In genomic region chr15:25358680-25359097, GRCm38 (mm10) we compare ENCODE assay signal across 9 mouse cellular contexts. TPM values are rescaled to one million over a fixed set of nuclear protein-coding genes. Genes with fewer than 3 reads are reported as not detected.
DNase-seq lines count a peak whose midpoint lies in the region; ATAC-seq lines count a peak whose summit lies in the region.
"Had no signal": no experiment of that assay in that cellular context is flagged by ENCODE, and none has a peak within 500 bp of the region (broad histone marks: within the 10 kb centered on the region; RNA-seq: fewer than 3 reads in every experiment).

No protein-coding gene starts in this region.

- ATAC-seq in heart, embryonic 12.5 days (ENCODE audit: insufficient number of reproducible peaks, low FRiP score), result no peak
- ATAC-seq in lung, embryonic 16.5 days (ENCODE audit: low read depth), result no peak
- ATAC-seq in hindbrain, embryonic 16.5 days, result peak; percentile 70
- ATAC-seq in liver, embryonic 11.5 days (replicated peaks; ENCODE audit: low FRiP score), result no peak

- H3K9ac ChIP-seq in heart, embryonic 12.5 days, result no peak overlapping the region
- H3K9ac ChIP-seq in lung, embryonic 16.5 days (ENCODE audit: low read length), result no peak overlapping the region
- peak overlapping the region; percentile 50; the same call in 1 of the 2 replicates for H3K9ac ChIP-seq in hindbrain, embryonic 16.5 days (ENCODE audit: low read depth, low read length)
- no peak overlapping the region for H3K9ac ChIP-seq in liver, embryonic 11.5 days (ENCODE audit: low read depth, low read length)

- DNase-seq in heart, embryonic 10.5 days (ENCODE audit: low spot score), result no peak
- DNase-seq in lung, postnatal 4 days, result no peak
- peak; percentile 55 for DNase-seq in right cerebral cortex, postnatal 14 days
- no peak for DNase-seq in urinary bladder, postnatal 10 days (ENCODE audit: low spot score)
- no peak for DNase-seq in liver, embryonic 11.5 days (ENCODE audit: low spot score)
- DNase-seq: gastrocnemius, postnatal 36 days had no signal

- H3K36me3 ChIP-seq in heart, embryonic 12.5 days, result no peaks in the 10 kb centered on the region
- H3K36me3 ChIP-seq in heart, embryonic 10.5 days, result no peaks in the 10 kb centered on the region
- no peaks in the 10 kb centered on the region for H3K36me3 ChIP-seq in lung, embryonic 16.5 days (ENCODE audit: control insufficient read depth, insufficient read depth, low read length)
- no peaks in the 10 kb centered on the region for H3K36me3 ChIP-seq in hindbrain, embryonic 16.5 days (ENCODE audit: control insufficient read depth, insufficient read depth, low read length)
- no peaks in the 10 kb centered on the region for H3K36me3 ChIP-seq in liver, embryonic 11.5 days (ENCODE audit: control insufficient read depth, insufficient read depth, low read length)

- no peaks in the 10 kb centered on the region for H3K27me3 ChIP-seq in heart, embryonic 12.5 days (replicated peaks)
- no peaks in the 10 kb centered on the region for H3K27me3 ChIP-seq in heart, embryonic 10.5 days (ENCODE audit: insufficient read depth, poor library complexity, severe bottlenecking)
- no peaks in the 10 kb centered on the region for H3K27me3 ChIP-seq in lung, embryonic 16.5 days (ENCODE audit: control insufficient read depth, insufficient read depth, low read depth, low read length)
- no peaks in the 10 kb centered on the region for H3K27me3 ChIP-seq in hindbrain, embryonic 16.5 days (replicated peaks; ENCODE audit: control insufficient read depth, insufficient read depth, low read length)
- H3K27me3 ChIP-seq in liver, embryonic 11.5 days (replicated peaks; ENCODE audit: control insufficient read depth, insufficient read depth, low read length), result peaks cover 3% of the 10 kb centered on the region

- H3K4me3 ChIP-seq in heart, embryonic 12.5 days, result peak overlapping the region; percentile 35
- no peak overlapping the region; the same call in 1 of the 2 replicates for H3K4me3 ChIP-seq in heart, embryonic 10.5 days
- no peak overlapping the region for H3K4me3 ChIP-seq in lung, embryonic 16.5 days (ENCODE audit: low read length)
- H3K4me3 ChIP-seq in hindbrain, embryonic 16.5 days (ENCODE audit: low read length), result peak overlapping the region; percentile 20
- no peak overlapping the region for H3K4me3 ChIP-seq in liver, embryonic 11.5 days (ENCODE audit: low read depth, low read length)

- no peaks in the 10 kb centered on the region for H3K4me1 ChIP-seq in heart, embryonic 12.5 days (replicated peaks)
- H3K4me1 ChIP-seq in heart, embryonic 10.5 days, result no peaks in the 10 kb centered on the region
- H3K4me1 ChIP-seq in lung, embryonic 16.5 days (replicated peaks; ENCODE audit: control insufficient read depth, insufficient read depth, low read length), result no peaks in the 10 kb centered on the region
- peaks cover 16% of the 10 kb centered on the region for H3K4me1 ChIP-seq in hindbrain, embryonic 16.5 days (ENCODE audit: control insufficient read depth, insufficient read depth, low read depth, low read length)
- no peaks in the 10 kb centered on the region for H3K4me1 ChIP-seq in liver, embryonic 11.5 days (replicated peaks; ENCODE audit: control insufficient read depth, insufficient read depth, low read length)

- H3K9me3 ChIP-seq in heart, embryonic 12.5 days (replicated peaks), result no peaks in the 10 kb centered on the region
- H3K9me3 ChIP-seq in heart, embryonic 10.5 days, result no peaks in the 10 kb centered on the region
- H3K9me3 ChIP-seq in lung, embryonic 16.5 days (ENCODE audit: control insufficient read depth, low read length), result no peaks in the 10 kb centered on the region
- no peaks in the 10 kb centered on the region for H3K9me3 ChIP-seq in hindbrain, embryonic 16.5 days (ENCODE audit: control insufficient read depth, low read length)
- H3K9me3 ChIP-seq in liver, embryonic 11.5 days (ENCODE audit: control insufficient read depth, low read length), result no peaks in the 10 kb centered on the region

- H3K4me2 ChIP-seq in heart, embryonic 12.5 days, result peak overlapping the region; percentile 63
- H3K4me2 ChIP-seq in lung, embryonic 16.5 days (ENCODE audit: low read depth, low read length), result peak overlapping the region; percentile 40
- H3K4me2 ChIP-seq in hindbrain, embryonic 16.5 days (ENCODE audit: low read length), result peak overlapping the region; percentile 53
- H3K4me2 ChIP-seq in liver, embryonic 11.5 days, result no peak overlapping the region

- 41% methylated on average over 14 of the region's 14 CpGs for WGBS in heart, embryonic 12.5 days
- WGBS in heart, embryonic 10.5 days, result 52% methylated on average over 14 of the region's 14 CpGs
- 43% methylated on average over 14 of the region's 14 CpGs for WGBS in lung, embryonic 16.5 days
- WGBS in hindbrain, embryonic 16.5 days, result 39% methylated on average over 14 of the region's 14 CpGs
- WGBS in liver, embryonic 11.5 days, result 67% methylated on average over 14 of the region's 14 CpGs

- H3K27ac ChIP-seq in heart, embryonic 12.5 days (ENCODE audit: poor library complexity, severe bottlenecking), result no peak overlapping the region
- H3K27ac ChIP-seq in heart, embryonic 10.5 days, result no peak overlapping the region
- no peak overlapping the region for H3K27ac ChIP-seq in lung, embryonic 16.5 days (ENCODE audit: low read length)
- H3K27ac ChIP-seq in hindbrain, embryonic 16.5 days (ENCODE audit: low read depth, low read length), result no peak overlapping the region
- no peak overlapping the region for H3K27ac ChIP-seq in liver, embryonic 11.5 days (ENCODE audit: low read depth, low read length)

RNA-seq across cellular contexts. Expression of gene Basp1, which starts 54.9 kb away (rescaled TPM):
- polyA plus RNA-seq in heart, embryonic 12.5 days (2016; fragmentation: Nextera tagmentation; extraction: Ambion mirVana), result 18.4 and 18.6 TPM in 2 replicates
- polyA plus RNA-seq in heart, embryonic 10.5 days (2016; fragmentation: Nextera tagmentation; extraction: Ambion mirVana), result 8.8 and 22.0 TPM in 2 replicates
- polyA plus RNA-seq in lung, embryonic 16.5 days (2015; fragmentation: Nextera tagmentation; extraction: Ambion mirVana), result 9.3 and 13.0 TPM in 2 replicates
- 148 and 150 TPM in 2 replicates for polyA plus RNA-seq in hindbrain, embryonic 16.5 days (2015; fragmentation: Nextera tagmentation; extraction: Ambion mirVana)
- polyA plus RNA-seq in liver, embryonic 11.5 days (2014; fragmentation: Nextera tagmentation; extraction: Ambion mirVana), result 12.8 and 13.2 TPM in 2 replicates

Comparison
In these comparisons a context has a peak if more than half of its experiments do, and no peak if none do; other contexts are left out.
1. H3K4me3 ChIP-seq: peak in heart, embryonic 12.5 days (single experiment) and hindbrain, embryonic 16.5 days (single experiment); none in heart, embryonic 10.5 days (single experiment), lung, embryonic 16.5 days (single experiment) and liver, embryonic 11.5 days (single experiment).